Mouse (Mus musculus) midbrain, embryonic 14.5 days (tissue): ENCODE measurements around the gene Shc4. TPM values are rescaled to one million over a fixed set of nuclear protein-coding genes. Genes with fewer than 3 reads are reported as not detected.
A peak's percentile ranks its signal among the peaks of the same experiment; 100 is the strongest.

ENCODE experiments used
- ATAC-seq: fragments of 200-750 bp; cut with Nextera tagmentation; 2 replicates; pipeline ENCODE4 v1.8.0; 2017; ENCODE audit warnings: moderate number of reproducible peaks, moderate library complexity; ENCODE audit not compliant: low FRiP score, low TSS enrichment
- DNase-seq: peaks from one replicate; pipeline ENCODE4 v3.0.0-alpha.2; 2015
- H3K27ac ChIP-seq: fragments of 300-500 bp; sonication (generic); replicated peaks from 2 replicates; pipeline ENCODE4 v1.5.1; 2014; ENCODE audit warnings: mild to moderate bottlenecking, low read depth, low read length, moderate library complexity
- H3K27me3 ChIP-seq: fragments of 300-500 bp; sonication (generic); 2 replicates; pipeline ENCODE4 v1.6.1; 2014; ENCODE audit warnings: low read length, control low read depth, mixed read lengths; ENCODE audit not compliant: control insufficient read depth, insufficient read depth
- H3K36me3 ChIP-seq: fragments of 300-500 bp; sonication (generic); 2 replicates; pipeline ENCODE4 v1.6.1; 2014; ENCODE audit warnings: low read length, control low read depth; ENCODE audit not compliant: control insufficient read depth, insufficient read depth
- H3K4me1 ChIP-seq: fragments of 300-500 bp; sonication (generic); 2 replicates; pipeline ENCODE4 v1.6.1; 2014; ENCODE audit warnings: mild to moderate bottlenecking, antibody characterized with exemption, low read length, control low read depth; ENCODE audit not compliant: control insufficient read depth, insufficient read depth
- H3K4me2 ChIP-seq: fragments of 300-500 bp; sonication (generic); 2 replicates; pipeline ENCODE4 v1.6.1; 2014; ENCODE audit warnings: mild to moderate bottlenecking, low read length, moderate library complexity
- H3K4me3 ChIP-seq: fragments of 300-500 bp; sonication (generic); replicated peaks from 2 replicates; pipeline ENCODE4 v1.5.1; 2014; ENCODE audit warnings: low read depth, low read length
- H3K9ac ChIP-seq: fragments of 300-500 bp; sonication (generic); replicated peaks from 2 replicates; pipeline ENCODE4 v1.6.1; 2014; ENCODE audit warnings: mild to moderate bottlenecking, low read length, moderate library complexity
- H3K9me3 ChIP-seq: fragments of 300-500 bp; sonication (generic); 2 replicates; pipeline ENCODE4 v1.6.1; 2016; ENCODE audit warnings: low read length, control low read depth, mixed read lengths; ENCODE audit not compliant: control insufficient read depth
- WGBS: fragments of 180-500 bp; shearing (Covaris S2); extraction: QIAGEN DNeasy Blood & Tissue Kit; methylation state at CpG from one replicate; pipeline ENCODE4 v1.1.7; 2014; 5-methylcytosine and 5-hydroxymethylcytosine counted together
- polyA plus RNA-seq: library from polyadenylated mRNA; unstranded; fragments of >200 nt; fragmentation: Nextera tagmentation; extraction: Ambion mirVana; gene quantifications from 2 replicates; pipeline ENCODE4 v1.2.1, GENCODE M21; 2014

The Shc4 gene
- polyA plus RNA-seq, 1 experiment from 2014 or later = 2.2 TPM

- WGBS = 88% methylated on average over 4 of the region's 4 CpGs
Measured at GRCm38 (mm10) chr2:125661156-125661555, 62.8 kb downstream of the Shc4 start.

GRCm38 (mm10) chr2:125660537-125661130 lies 63.3 kb downstream of the Shc4 start:
- Histone ChIP-seq H3K4me3 (peak overlapping the region; percentile 10; the same call in 1 of the 2 replicates), H3K27me3 (no peaks in the 10 kb centered on the region), H3K27ac (no peak overlapping the region), H3K4me2 (peak overlapping the region; percentile 50), H3K4me1 (peaks cover 4% of the 10 kb centered on the region; the same call in 1 of the 2 replicates), H3K9ac (no peak overlapping the region; the same call in 1 of the 2 replicates), H3K36me3 (no peaks in the 10 kb centered on the region), H3K9me3 (no peaks in the 10 kb centered on the region)
- ATAC-seq (peak; percentile 37; the same call in 1 of the 2 replicates), DNase-seq (no peak)
- 44% methylated on average over 20 of the region's 20 CpGs for WGBS

More at GRCm38 (mm10) chr2:125661156-125661555, 62.8 kb downstream of the Shc4 start:
- Histone ChIP-seq H3K36me3 (no peaks in the 10 kb centered on the region), H3K4me2 (peak overlapping the region; percentile 50; the same call in 1 of the 2 replicates), H3K9me3 (no peaks in the 10 kb centered on the region), H3K27ac (no peak overlapping the region), H3K9ac (no peak overlapping the region), H3K4me1 (peaks cover 4% of the 10 kb centered on the region; the same call in 1 of the 2 replicates), H3K27me3 (no peaks in the 10 kb centered on the region), H3K4me3 (no peak overlapping the region)
- ATAC-seq (no peak), DNase-seq (no peak)

DNA sequence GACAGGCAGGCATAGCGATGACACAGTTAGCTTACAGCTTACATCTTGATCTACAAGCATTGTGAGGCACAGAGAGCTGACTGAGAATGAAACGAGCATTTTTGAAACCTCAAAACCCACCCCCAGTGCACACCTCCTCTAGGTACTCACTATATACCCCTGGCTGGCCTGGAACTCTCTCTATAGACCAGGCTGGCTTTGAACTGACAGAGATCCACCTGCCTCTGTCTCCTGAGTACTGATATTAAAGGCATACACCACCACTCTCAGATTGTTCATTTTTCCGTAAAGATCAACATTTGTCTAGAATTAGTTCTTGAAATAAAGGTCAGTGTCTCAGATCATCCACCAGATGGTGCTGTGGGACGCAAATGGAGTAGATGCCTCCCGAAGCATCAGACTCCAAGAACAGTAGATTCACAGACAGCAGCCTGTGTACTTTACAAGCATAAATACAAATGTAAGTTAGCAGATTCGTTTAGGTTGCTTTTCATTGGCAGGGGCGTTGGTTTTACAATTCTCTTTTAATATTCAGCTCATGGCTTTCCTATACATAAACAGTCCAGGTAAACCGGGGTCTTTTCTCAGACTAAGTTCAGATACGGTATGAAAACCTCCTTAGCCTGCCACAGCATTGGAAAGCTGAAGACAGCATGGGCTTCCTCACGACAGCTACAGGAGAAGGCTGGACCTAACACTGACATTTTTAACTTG lies 64.0 kb downstream of the Shc4 start:
- Histone ChIP-seq H3K36me3 (no peaks in the 10 kb centered on the region), H3K27ac (no peak overlapping the region), H3K9me3 (no peaks in the 10 kb centered on the region), H3K4me2 (peak overlapping the region; percentile 50), H3K27me3 (no peaks in the 10 kb centered on the region), H3K9ac (no peak overlapping the region; the same call in 1 of the 2 replicates), H3K4me3 (peak overlapping the region; percentile 10; the same call in 1 of the 2 replicates), H3K4me1 (peaks cover 4% of the 10 kb centered on the region; the same call in 1 of the 2 replicates)
- ATAC-seq (peak; percentile 70; the same call in 1 of the 2 replicates), DNase-seq (peak; percentile 90)
- 18% methylated on average over 10 of the region's 10 CpGs for WGBS

- DNase-seq = no peak
- Histone ChIP-seq H3K9ac (no peak overlapping the region), H3K27ac (no peak overlapping the region), H3K4me1 (no peaks in the 10 kb centered on the region), H3K4me3 (no peak overlapping the region), H3K27me3 (no peaks in the 10 kb centered on the region), H3K4me2 (no peak overlapping the region), H3K9me3 (no peaks in the 10 kb centered on the region), H3K36me3 (no peaks in the 10 kb centered on the region)
- no peak for ATAC-seq
- WGBS = 90% methylated on average over 9 of the region's 9 CpGs
Measured at GRCm38 (mm10) chr2:125655391-125655790, 68.6 kb downstream of the Shc4 start.

DNA sequence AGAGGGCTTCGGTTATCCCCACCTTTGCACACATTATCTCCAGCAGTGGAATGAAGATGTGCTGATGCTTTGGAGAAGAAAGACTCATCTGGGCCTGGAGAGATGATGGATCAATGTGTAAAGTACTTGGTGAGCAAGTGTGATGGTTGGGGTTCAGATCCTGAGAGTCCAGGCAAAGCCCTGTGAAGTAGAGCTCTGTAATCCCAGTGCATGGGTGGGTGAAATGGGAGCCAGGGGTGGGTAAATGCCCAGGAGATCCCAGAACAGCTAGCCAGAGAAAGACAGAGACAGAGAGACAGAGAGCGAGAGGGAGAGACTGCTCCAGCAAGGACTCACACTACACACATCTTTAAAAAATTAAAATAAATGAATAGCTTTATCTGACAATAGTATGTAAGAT lies 70.7 kb downstream of the Shc4 start:
- no peak overlapping the region for H3K27ac ChIP-seq
- no peak overlapping the region for H3K4me2 ChIP-seq
- no peak overlapping the region for H3K4me3 ChIP-seq
- H3K27me3 ChIP-seq = no peaks in the 10 kb centered on the region
- no peaks in the 10 kb centered on the region for H3K9me3 ChIP-seq
- WGBS = 99% methylated on average over 2 of the region's 2 CpGs
- no peak for ATAC-seq
- no peak overlapping the region for H3K9ac ChIP-seq
- H3K4me1 ChIP-seq = no peaks in the 10 kb centered on the region
- H3K36me3 ChIP-seq = no peaks in the 10 kb centered on the region
- no peak for DNase-seq

DNA sequence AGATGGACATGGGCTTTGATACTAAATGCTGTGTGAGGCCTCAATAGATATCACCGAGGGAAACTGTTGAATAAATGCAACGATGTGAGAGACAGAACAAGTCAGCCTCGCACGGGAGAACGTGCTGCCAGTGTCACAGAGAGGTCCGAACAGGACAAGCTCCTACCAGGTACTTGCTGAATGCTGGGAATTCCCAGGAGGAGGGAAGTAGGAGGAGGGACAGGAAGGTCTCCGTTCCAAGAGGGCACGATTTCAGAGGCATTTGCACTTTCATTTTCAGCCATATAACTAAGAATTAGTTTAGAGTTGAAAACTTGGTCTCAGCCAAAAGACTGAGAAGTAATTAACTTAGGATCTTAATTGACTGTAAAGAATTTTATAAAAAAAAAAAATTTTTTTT lies 72.4 kb downstream of the Shc4 start:
- H3K4me2 ChIP-seq = no peak overlapping the region
- H3K4me3 ChIP-seq = no peak overlapping the region
- no peaks in the 10 kb centered on the region for H3K27me3 ChIP-seq
- no peaks in the 10 kb centered on the region for H3K4me1 ChIP-seq
- no peak for DNase-seq
- H3K27ac ChIP-seq = no peak overlapping the region
- no peaks in the 10 kb centered on the region for H3K9me3 ChIP-seq
- 52% methylated on average over 8 of the region's 8 CpGs for WGBS
- ATAC-seq = no peak
- no peaks in the 10 kb centered on the region for H3K36me3 ChIP-seq
- H3K9ac ChIP-seq = no peak overlapping the region

DNA sequence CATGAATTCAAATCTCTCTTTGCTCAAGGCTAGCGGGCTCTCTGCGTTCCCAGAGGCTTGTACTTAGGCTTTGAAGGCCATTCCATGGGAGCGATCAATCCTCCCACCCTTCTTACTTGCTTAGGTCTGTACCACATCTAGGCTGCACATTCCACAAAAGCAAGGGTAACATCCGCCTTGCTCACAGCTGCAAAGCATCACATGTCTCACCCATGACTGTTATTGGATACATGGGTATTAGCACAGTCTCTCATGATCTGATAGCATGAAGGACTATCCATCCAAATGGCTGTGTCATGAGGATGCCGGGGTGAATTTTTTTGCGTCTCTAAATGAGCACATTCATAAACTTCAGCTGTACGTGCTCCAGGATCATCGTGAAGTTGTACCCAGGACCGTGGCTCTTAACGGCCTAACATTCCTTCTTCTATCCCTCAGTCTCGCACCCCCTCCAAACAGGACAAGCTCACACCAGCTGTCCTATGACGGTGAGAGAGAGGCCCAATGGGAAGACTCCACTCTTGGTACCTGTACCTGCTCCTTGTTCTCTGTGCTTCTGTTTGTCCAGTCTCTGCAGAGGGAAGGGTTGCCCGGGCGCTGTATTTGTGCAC lies 73.1 kb downstream of the Shc4 start:
- DNase-seq (no peak), ATAC-seq (no peak)
- H3K4me1 ChIP-seq = no peaks in the 10 kb centered on the region
- H3K9me3 ChIP-seq = no peaks in the 10 kb centered on the region
- no peak overlapping the region for H3K9ac ChIP-seq
- H3K27ac ChIP-seq = no peak overlapping the region
- H3K4me2 ChIP-seq = no peak overlapping the region
- H3K4me3 ChIP-seq = no peak overlapping the region
- H3K36me3 ChIP-seq = no peaks in the 10 kb centered on the region
- 95% methylated on average over 14 of the region's 14 CpGs for WGBS
- no peaks in the 10 kb centered on the region for H3K27me3 ChIP-seq

DNA sequence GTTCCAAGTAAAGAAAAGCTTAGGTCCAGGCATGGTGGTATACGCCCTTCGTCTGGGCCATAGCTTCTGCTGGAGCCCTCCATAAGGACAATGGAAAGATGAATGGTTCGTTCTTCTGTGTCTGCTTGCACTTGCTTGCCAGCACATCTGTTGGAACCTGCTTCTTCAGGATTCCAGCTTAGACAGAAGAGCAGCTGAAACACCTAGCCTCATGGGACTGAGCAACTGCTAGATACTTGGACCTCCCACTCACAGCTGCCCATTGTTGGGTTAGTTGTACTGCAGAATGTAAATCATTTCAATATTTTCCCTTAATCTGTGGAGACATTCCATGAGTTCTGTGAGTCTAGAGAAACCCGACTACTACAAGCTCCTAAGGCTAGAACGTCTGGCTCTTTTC lies 73.9 kb downstream of the Shc4 start:
- Histone ChIP-seq H3K36me3 (no peaks in the 10 kb centered on the region), H3K9ac (no peak overlapping the region), H3K4me2 (no peak overlapping the region), H3K27ac (no peak overlapping the region), H3K4me1 (no peaks in the 10 kb centered on the region), H3K9me3 (no peaks in the 10 kb centered on the region), H3K4me3 (no peak overlapping the region), H3K27me3 (no peaks in the 10 kb centered on the region)
- 90% methylated on average over 5 of the region's 5 CpGs for WGBS
- ATAC-seq (no peak), DNase-seq (no peak)
